Mouse (Mus musculus): ENCODE results near the gene Mgst3.

Gene Mgst3

DNA sequence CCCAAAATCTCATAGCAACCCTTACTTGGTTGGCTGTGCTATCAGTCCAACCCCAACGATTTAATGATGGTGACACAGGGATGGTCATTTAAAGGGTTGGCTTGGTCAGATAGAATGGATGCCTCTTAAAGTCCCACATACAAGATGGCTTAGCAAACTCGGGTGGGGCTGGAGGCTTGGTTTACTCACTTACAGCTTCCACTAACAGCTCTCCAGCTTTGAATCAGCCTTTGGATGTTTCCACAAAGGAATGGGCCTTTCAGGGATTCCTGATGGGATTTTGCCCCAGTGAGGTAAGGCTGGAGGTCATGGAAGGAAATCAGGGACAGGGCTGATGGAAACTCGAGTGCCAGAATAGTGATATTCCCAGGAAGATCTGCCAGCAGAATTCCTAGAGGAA lies 5.8 kb downstream of the Mgst3 start:
- DNase-seq (ENCODE audit: low spot score in 2 of 2) = no peak

GRCm38 (mm10) chr1:167387310-167387709 lies 6.3 kb downstream of the Mgst3 start:
- no peak for DNase-seq (ENCODE audit: low spot score in 2 of 2)

GRCm38 (mm10) chr1:167386466-167386865 lies 7.2 kb downstream of the Mgst3 start:
- DNase-seq (ENCODE audit: low spot score in 2 of 2) = no peak

- DNase-seq (ENCODE audit: low spot score in 2 of 2) = no peak
Observed at GRCm38 (mm10) chr1:167385636-167386035, 8.0 kb downstream of the Mgst3 start.

GRCm38 (mm10) chr1:167385211-167385610 lies 8.4 kb downstream of the Mgst3 start:
- no peak for DNase-seq (ENCODE audit: low spot score in 2 of 2)

DNA sequence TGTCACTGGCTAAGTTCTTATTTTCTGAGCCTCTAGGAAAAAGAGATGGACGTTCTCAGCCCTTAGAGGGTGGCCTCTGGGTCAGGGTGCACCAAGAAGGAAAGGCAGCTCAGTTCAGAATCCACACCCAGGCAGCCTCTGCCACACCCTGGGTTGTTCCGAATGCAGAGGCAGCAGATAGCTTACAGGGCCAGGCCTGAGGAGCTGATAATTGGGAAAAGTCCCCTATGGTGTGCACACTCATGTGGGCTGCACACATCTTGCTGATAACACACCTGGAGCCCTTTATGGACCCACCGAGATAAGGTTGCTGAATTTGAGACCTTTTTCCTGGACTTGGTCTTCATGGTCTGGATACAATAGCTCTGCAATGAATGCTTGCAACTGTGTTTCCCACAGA lies 9.5 kb downstream of the Mgst3 start:
- no peak for DNase-seq (ENCODE audit: low spot score in 2 of 2)

- no peak for DNase-seq (ENCODE audit: low spot score in 2 of 2)
Observed at GRCm38 (mm10) chr1:167383178-167383577, 10.5 kb downstream of the Mgst3 start.

- no peak for DNase-seq (ENCODE audit: low spot score in 2 of 2)
Observed at GRCm38 (mm10) chr1:167382763-167383162, 10.9 kb downstream of the Mgst3 start.

DNA sequence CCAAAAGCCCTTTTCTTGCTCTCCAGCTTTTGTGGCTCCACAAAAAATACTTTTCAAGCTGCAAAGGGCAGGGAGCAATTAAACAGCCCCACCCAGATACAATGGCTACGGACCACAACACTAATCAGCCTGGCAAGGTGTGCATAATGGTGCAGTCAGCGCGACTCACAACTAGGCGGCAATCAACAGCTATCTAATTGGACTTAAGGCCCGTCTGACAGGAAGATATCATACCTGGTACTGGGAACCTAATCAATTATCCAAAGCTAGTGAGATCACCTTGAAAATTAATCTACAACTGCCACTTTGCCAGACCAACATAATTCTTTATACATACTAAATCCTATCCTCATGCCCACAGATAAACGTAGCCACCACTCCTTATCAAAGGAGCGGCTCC lies 11.3 kb downstream of the Mgst3 start:
- no peak for DNase-seq (ENCODE audit: low spot score in 2 of 2)

DNA sequence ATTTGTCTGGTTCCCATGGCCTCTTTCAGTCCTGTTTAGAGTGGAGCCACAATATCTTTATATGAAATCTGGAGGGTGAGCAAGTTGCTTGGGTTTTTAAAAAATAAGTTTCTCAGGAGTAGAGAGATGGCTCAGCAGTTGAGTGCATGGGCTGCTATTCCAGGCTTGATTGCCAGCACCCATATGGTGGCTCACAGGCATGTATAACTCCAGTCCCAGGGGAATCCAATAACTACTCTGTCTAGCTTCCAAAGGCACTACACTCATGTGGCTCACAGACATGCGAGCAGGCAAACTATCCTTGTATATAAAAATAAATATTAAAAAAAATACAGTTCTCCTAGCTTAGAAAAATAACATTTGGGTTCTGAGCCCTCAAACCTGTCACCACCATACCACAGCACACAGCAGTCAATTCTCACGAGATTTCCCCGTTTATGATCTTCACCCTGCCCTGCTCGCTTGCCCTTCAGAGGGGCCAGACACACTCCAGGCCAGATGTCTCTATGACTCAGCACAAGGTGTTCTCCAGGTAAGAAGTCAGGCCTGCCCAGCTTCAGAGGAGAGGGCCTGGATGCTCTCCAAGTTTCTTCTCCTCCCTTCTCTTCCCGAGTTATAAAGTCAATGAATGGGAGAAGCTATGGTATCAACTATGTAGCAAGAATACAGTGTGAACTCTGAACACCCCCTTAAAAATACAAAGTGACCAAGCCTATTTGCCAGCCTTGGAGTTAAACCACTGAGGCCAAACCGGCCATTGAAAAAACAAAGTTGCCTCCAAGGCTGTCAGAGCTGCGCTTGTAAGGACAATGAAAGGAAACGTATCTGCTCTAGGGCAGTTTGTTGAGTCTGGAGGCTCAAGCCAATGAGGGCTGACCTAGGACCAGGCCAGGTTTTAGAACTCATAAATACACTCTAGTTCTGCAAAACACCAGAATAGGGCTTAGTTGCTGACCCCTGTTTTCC lies 12.3 kb downstream of the Mgst3 start:
- no peak for DNase-seq (ENCODE audit: low spot score in 2 of 2)

DNA sequence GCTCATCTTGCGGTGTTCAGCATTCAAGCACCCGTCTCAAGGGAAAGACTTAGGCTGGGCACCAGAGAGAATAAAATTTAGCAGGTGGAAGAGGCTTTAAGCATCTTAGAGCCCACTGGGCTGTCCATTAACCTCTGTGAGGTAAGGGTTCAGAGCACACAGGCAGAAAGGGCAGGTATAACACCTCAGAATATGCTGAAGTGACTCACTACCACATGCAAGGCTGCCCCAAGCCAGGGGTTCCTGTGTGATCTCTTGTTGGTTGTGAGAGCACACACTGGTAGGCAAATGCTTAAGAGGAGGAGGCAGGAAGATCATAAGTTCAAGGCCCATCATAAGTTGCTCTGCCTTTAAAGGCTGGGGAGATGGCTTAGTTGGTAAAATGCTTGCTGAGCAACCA lies 13.4 kb downstream of the Mgst3 start:
- DNase-seq (ENCODE audit: low spot score in 2 of 2) = no peak

DNA sequence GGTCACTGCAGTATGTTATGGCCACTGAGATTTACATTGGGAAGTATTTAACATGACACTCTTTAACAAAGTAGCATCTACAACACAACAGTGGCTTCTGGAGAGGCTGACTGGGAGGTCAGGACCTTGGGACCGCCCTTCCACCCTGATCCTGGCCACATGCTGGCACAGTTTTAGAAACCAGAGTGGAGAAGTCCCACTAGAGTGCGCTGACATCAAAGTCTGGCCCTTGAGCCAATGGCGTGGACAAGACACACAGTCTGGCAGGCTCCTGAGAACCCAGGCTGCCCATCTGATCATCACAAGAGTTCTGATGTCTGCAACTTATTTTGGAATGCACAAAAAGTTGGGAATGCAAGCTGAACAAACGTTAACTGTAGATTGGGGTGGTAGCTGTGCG lies 13.9 kb downstream of the Mgst3 start:
- no peak for DNase-seq (ENCODE audit: low spot score in 2 of 2)

GRCm38 (mm10) chr1:167378019-167378418 lies 15.6 kb downstream of the Mgst3 start:
- no peak for DNase-seq (ENCODE audit: low spot score in 2 of 2)

- no peak for DNase-seq (ENCODE audit: low spot score in 2 of 2)
Observed at GRCm38 (mm10) chr1:167374942-167375341, 18.7 kb downstream of the Mgst3 start.

GRCm38 (mm10) chr1:167374003-167374784 lies 19.4 kb downstream of the Mgst3 start:
- DNase-seq (ENCODE audit: low spot score in 2 of 2) = peak; percentile 39 to 60

GRCm38 (mm10) chr1:167372739-167373138 lies 20.9 kb downstream of the Mgst3 start:
- no peak for DNase-seq (ENCODE audit: low spot score in 2 of 2)

DNA sequence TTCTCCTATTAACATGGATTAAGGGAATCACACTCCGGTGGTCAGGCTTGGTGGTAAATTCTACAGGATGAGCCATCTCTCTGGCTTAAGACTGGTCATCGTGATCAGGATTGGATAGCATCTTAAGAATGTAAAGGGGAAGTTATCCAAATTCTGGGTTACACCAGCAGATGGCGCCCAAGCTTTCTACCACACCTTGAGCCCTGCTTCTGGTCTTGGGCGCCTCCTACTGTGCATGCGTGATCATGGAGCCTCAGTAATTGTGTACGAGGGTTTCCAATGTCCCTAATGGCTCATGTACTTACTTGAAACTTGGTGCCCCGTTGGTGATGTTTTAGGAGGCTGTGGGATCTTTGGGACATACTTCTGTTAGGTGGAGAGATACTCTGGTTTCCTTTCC lies 23.7 kb downstream of the Mgst3 start:
- peak; percentile 70 to 88 for DNase-seq (ENCODE audit: low spot score in 2 of 2)

- DNase-seq (ENCODE audit: low spot score in 2 of 2) = no peak
Observed at GRCm38 (mm10) chr1:167368513-167368912, 25.1 kb downstream of the Mgst3 start.

GRCm38 (mm10) chr1:167368018-167368417 lies 25.6 kb downstream of the Mgst3 start:
- no peak for DNase-seq (ENCODE audit: low spot score in 2 of 2)

GRCm38 (mm10) chr1:167366621-167367020 lies 27.0 kb downstream of the Mgst3 start:
- no peak for DNase-seq (ENCODE audit: low spot score in 2 of 2)

DNA sequence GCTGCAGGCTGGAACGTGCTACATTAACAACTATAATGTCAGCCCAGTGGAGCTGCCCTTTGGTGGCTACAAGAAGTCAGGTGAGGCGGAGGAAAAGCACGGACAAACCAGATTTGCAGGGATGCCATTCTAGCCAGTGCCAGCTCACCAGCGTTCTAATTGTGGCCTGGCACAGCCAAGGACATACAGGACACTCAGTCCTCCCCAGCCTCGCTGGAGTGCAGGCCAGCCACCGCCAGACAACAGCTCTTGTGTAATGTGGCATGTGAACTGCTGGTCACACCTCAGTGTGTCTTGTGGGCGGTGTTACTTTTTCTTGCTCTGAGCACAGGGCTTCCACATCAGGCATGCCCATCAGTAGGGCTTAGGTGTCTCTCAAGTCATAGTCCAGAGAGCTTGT lies 27.8 kb downstream of the Mgst3 start:
- DNase-seq (ENCODE audit: low spot score in 2 of 2) = no peak

DNA sequence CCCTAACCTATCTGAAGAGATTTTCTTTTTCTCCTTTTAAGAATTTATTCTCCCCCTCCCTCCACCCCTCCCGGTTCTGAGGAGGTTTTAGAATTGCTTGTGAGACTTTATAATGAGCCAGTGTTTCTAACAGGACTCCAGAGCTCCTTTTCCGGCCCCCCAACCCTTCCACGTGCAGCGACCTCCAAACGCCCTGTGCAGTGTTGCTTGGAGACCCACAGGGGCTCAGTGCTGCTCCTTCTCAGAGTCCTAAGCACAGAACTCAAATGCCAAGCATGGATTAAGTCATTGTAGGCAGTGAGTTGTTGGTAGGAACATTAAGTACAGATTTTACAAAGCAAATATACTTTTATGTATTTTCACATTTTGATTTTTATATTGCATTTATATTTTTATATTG lies 30.3 kb downstream of the Mgst3 start:
- DNase-seq (ENCODE audit: low spot score in 2 of 2) = no peak

GRCm38 (mm10) chr1:167362819-167363218 lies 30.8 kb downstream of the Mgst3 start:
- DNase-seq (ENCODE audit: low spot score in 2 of 2) = no peak

Measured in thymus, postnatal 10 days (tissue).